Comparison of ENCODE assay signal across 19 mouse cellular contexts in genomic region chr12:31882736-31883135, GRCm38 (mm10).
DNase-seq lines count a peak whose midpoint lies in the region; ATAC-seq and TF ChIP-seq lines count a peak whose summit lies in the region.
"Had no signal": no experiment of that assay in that cellular context is flagged by ENCODE, and none has a peak within 500 bp of the region (broad histone marks: within the 10 kb centered on the region; RNA-seq: fewer than 3 reads in every experiment).

No protein-coding gene starts in this region.

- peak; percentile 99 for ATAC-seq in intestine, postnatal 0 days
- ATAC-seq: forebrain, embryonic 13.5 days; forebrain, postnatal 0 days had no signal

- TF ChIP-seq CTCF in intestine, postnatal 0 days (IDR thresholded peaks at IDR 0.05; ENCODE audit: low read depth) = no peak

- H3K9ac ChIP-seq in intestine, postnatal 0 days (ENCODE audit: low read depth, low read length) = no peak overlapping the region
- H3K9ac ChIP-seq: forebrain, embryonic 13.5 days; forebrain, postnatal 0 days; hindbrain, embryonic 15.5 days had no signal

- WGBS in intestine, postnatal 0 days = 29% methylated on average over 1 of the region's 1 CpGs

- H3K36me3 ChIP-seq in intestine, postnatal 0 days (ENCODE audit: control insufficient read depth, insufficient read depth) = no peaks in the 10 kb centered on the region; the same call in 1 of the 2 replicates
- H3K36me3 ChIP-seq: hindbrain, embryonic 15.5 days had no signal

- H3K4me3 ChIP-seq in intestine, postnatal 0 days (ENCODE audit: low read depth, low read length) = no peak overlapping the region
- H3K4me3 ChIP-seq: embryonic facial prominence, embryonic 10.5 days; forebrain, embryonic 13.5 days; gastrocnemius, adult 2 months; hindbrain, embryonic 15.5 days had no signal

- no peaks in the 10 kb centered on the region for H3K27me3 ChIP-seq in intestine, postnatal 0 days (replicated peaks; ENCODE audit: control insufficient read depth, insufficient read depth, low read length)
- H3K27me3 ChIP-seq: CH12.LX; forebrain, embryonic 13.5 days; hindbrain, embryonic 15.5 days had no signal

- H3K27ac ChIP-seq in intestine, postnatal 0 days (ENCODE audit: low read depth, low read length) = peak overlapping the region; percentile 47
- H3K27ac ChIP-seq: embryonic facial prominence, embryonic 10.5 days; forebrain, embryonic 13.5 days; gastrocnemius, adult 2 months; hindbrain, embryonic 15.5 days had no signal

- no peaks in the 10 kb centered on the region for H3K9me3 ChIP-seq in intestine, postnatal 0 days (ENCODE audit: control insufficient read depth)
- H3K9me3 ChIP-seq: embryonic facial prominence, embryonic 10.5 days; forebrain, embryonic 13.5 days; hindbrain, embryonic 15.5 days had no signal

- peak; percentile 35 for DNase-seq in adrenal gland, adult 2 months
- no peak for DNase-seq in adrenal gland, postnatal 14 days
- DNase-seq in 3T3-L1 (ENCODE audit: low read depth, low spot score) = peak; percentile 66
- peak; percentile 39 for DNase-seq in NIH3T3 (ENCODE audit: low read depth)
- DNase-seq in frontal cortex, postnatal 14 days (ENCODE audit: low spot score in 2 of 2) = no peak
- DNase-seq in kidney, postnatal 25 days = no peak
- DNase-seq in lung, postnatal 25 days (ENCODE audit: low spot score) = no peak
- DNase-seq: adrenal gland, postnatal 25 days; cerebellum, adult 18-20 months; cerebellum, adult 9-11 months; forebrain, postnatal 0 days; gastrocnemius, adult 2 months; gastrocnemius, postnatal 25 days; heart, postnatal 14 days had no signal

- no peak overlapping the region for H3K4me2 ChIP-seq in intestine, postnatal 0 days (replicated peaks; ENCODE audit: low read depth)
- H3K4me2 ChIP-seq: forebrain, embryonic 13.5 days; hindbrain, embryonic 15.5 days had no signal

- no peaks in the 10 kb centered on the region for H3K4me1 ChIP-seq in intestine, postnatal 0 days (replicated peaks; ENCODE audit: control insufficient read depth, insufficient read depth, low read length)
- H3K4me1 ChIP-seq: embryonic facial prominence, embryonic 10.5 days; forebrain, embryonic 13.5 days; hindbrain, embryonic 15.5 days had no signal

Comparison
In these comparisons a context has a peak if more than half of its experiments do, and no peak if none do; other contexts are left out.
1. DNase-seq: peak in adrenal gland, adult 2 months (single experiment), 3T3-L1 (single experiment) and NIH3T3 (single experiment); none in adrenal gland, postnatal 14 days (single experiment), frontal cortex, postnatal 14 days (0 of 2), kidney, postnatal 25 days (0 of 2) and lung, postnatal 25 days (single experiment).